In genomic region chr14:25549871-25550840, GRCm38 (mm10) we compare ENCODE assay signal across 9 mouse cellular contexts.
A peak's percentile ranks its signal among the peaks of the same experiment; 100 is the strongest.
DNase-seq lines count a peak whose midpoint lies in the region; ATAC-seq and TF ChIP-seq lines count a peak whose summit lies in the region.
"Had no signal": no experiment of that assay in that cellular context is flagged by ENCODE, and none has a peak within 500 bp of the region (broad histone marks: within the 10 kb centered on the region; RNA-seq: fewer than 3 reads in every experiment).

No protein-coding gene starts in this region.

- WGBS in hindbrain, embryonic 14.5 days, result 16% methylated on average over 10 of the region's 10 CpGs
- WGBS in limb, embryonic 15.5 days, result 42% methylated on average over 10 of the region's 10 CpGs
- WGBS in heart, adult 2 months, result 76% methylated on average over 10 of the region's 10 CpGs
- 65% methylated on average over 10 of the region's 10 CpGs for WGBS in intestine, embryonic 16.5 days

- peaks cover 72% of the 10 kb centered on the region for H3K4me1 ChIP-seq in hindbrain, embryonic 14.5 days (replicated peaks; ENCODE audit: control insufficient read depth, insufficient read depth, low read length)
- peaks cover 83% of the 10 kb centered on the region for H3K4me1 ChIP-seq in limb, embryonic 15.5 days
- peaks cover 23% of the 10 kb centered on the region for H3K4me1 ChIP-seq in heart, adult 2 months (ENCODE audit: control insufficient read depth, insufficient read depth, low read length)
- H3K4me1 ChIP-seq in intestine, embryonic 16.5 days (ENCODE audit: control insufficient read depth, insufficient read depth, low read length), result peaks cover 47% of the 10 kb centered on the region

- TF ChIP-seq EP300 in heart, adult 2 months (IDR thresholded peaks at IDR 0.05; ENCODE audit: insufficient read depth, low read depth, low read length), result no peak

- intact Hi-C loops in heart, adult 2 months (cut with DNase I), result loop anchor here (10.0 kb wide), 1 partner anchor 505 kb away; no protein-coding TSS in a partner anchor

- no peak for TF ChIP-seq CTCF in heart, adult 2 months (IDR thresholded peaks at IDR 0.05)

- H3K27ac ChIP-seq in hindbrain, embryonic 14.5 days, result peak overlapping the region; percentile 88
- peak overlapping the region; percentile 19; the same call in 1 of the 2 replicates for H3K27ac ChIP-seq in limb, embryonic 15.5 days
- no peak overlapping the region; the same call in 1 of the 2 replicates for H3K27ac ChIP-seq in heart, adult 2 months
- no peak overlapping the region for H3K27ac ChIP-seq in intestine, embryonic 16.5 days (ENCODE audit: low read length)
- H3K27ac ChIP-seq: stomach, embryonic 15.5 days had no signal

- H3K4me2 ChIP-seq in hindbrain, embryonic 14.5 days (replicated peaks), result 0 out of 2 replicates have a peak overlapping the region, but pooled peaks have one; percentile 3
- H3K4me2 ChIP-seq in limb, embryonic 15.5 days, result no peak overlapping the region
- H3K4me2 ChIP-seq in intestine, embryonic 16.5 days (ENCODE audit: low read depth, low read length), result no peak overlapping the region
- H3K4me2 ChIP-seq: stomach, embryonic 15.5 days had no signal

- no peaks in the 10 kb centered on the region; the same call in 1 of the 2 replicates for H3K79me2 ChIP-seq in heart, adult 2 months (replicated peaks; ENCODE audit: control insufficient read depth, insufficient read depth, low read length)

- ATAC-seq in hindbrain, embryonic 14.5 days (ENCODE audit: low FRiP score), result peak; percentile 82
- no peak for ATAC-seq in limb, embryonic 15.5 days (ENCODE audit: insufficient number of reproducible peaks, low FRiP score, low TSS enrichment, low read depth)
- no peak for ATAC-seq in intestine, embryonic 16.5 days
- no peak for ATAC-seq in activated CD4-positive, CD25-positive, alpha-beta regulatory T cell, adult 4 months

- no peak overlapping the region for H3K4me3 ChIP-seq in hindbrain, embryonic 14.5 days (replicated peaks; ENCODE audit: low read length)
- H3K4me3 ChIP-seq in limb, embryonic 15.5 days, result no peak overlapping the region
- no peak overlapping the region for H3K4me3 ChIP-seq in heart, adult 2 months
- no peak overlapping the region for H3K4me3 ChIP-seq in intestine, embryonic 16.5 days (ENCODE audit: low read length)
- H3K4me3 ChIP-seq: stomach, embryonic 15.5 days had no signal

- H3K36me3 ChIP-seq in hindbrain, embryonic 14.5 days (replicated peaks; ENCODE audit: control insufficient read depth, insufficient read depth), result peaks cover 21% of the 10 kb centered on the region
- peaks cover 8% of the 10 kb centered on the region; the same call in 1 of the 2 replicates for H3K36me3 ChIP-seq in limb, embryonic 15.5 days
- no peaks in the 10 kb centered on the region for H3K36me3 ChIP-seq in heart, adult 2 months (ENCODE audit: control insufficient read depth, insufficient read depth, low read length)
- no peaks in the 10 kb centered on the region for H3K36me3 ChIP-seq in intestine, embryonic 16.5 days (ENCODE audit: control insufficient read depth, insufficient read depth, low read length)

- peak; percentile 86 for DNase-seq in cerebellum, adult 11-12 months
- peak; percentile 58 for DNase-seq in embryo, embryonic 9.5 days (ENCODE audit: extremely low spot score)
- peak; percentile 75 for DNase-seq in hindbrain, embryonic 14.5 days (ENCODE audit: low spot score)
- peak; percentile 64 for DNase-seq in right cerebral cortex, postnatal 25 days
- no peak for DNase-seq in heart, adult 2 months

- TF ChIP-seq POLR2A in heart, adult 2 months (IDR thresholded peaks at IDR 0.05; ENCODE audit: insufficient read depth, low read depth, low read length), result no peak

- H3K9me3 ChIP-seq in hindbrain, embryonic 14.5 days (ENCODE audit: control insufficient read depth, low read length), result no peaks in the 10 kb centered on the region
- H3K9me3 ChIP-seq in limb, embryonic 15.5 days, result no peaks in the 10 kb centered on the region
- no peaks in the 10 kb centered on the region for H3K9me3 ChIP-seq in intestine, embryonic 16.5 days (ENCODE audit: control insufficient read depth, low read length)
- H3K9me3 ChIP-seq: stomach, embryonic 15.5 days had no signal

- H3K27me3 ChIP-seq in hindbrain, embryonic 14.5 days (ENCODE audit: control insufficient read depth, insufficient read depth, low read length), result no peaks in the 10 kb centered on the region
- no peaks in the 10 kb centered on the region for H3K27me3 ChIP-seq in limb, embryonic 15.5 days
- H3K27me3 ChIP-seq in heart, adult 2 months (ENCODE audit: control insufficient read depth, insufficient read depth, low read length), result no peaks in the 10 kb centered on the region
- H3K27me3 ChIP-seq in intestine, embryonic 16.5 days (replicated peaks; ENCODE audit: control insufficient read depth, insufficient read depth, low read length), result no peaks in the 10 kb centered on the region
- H3K27me3 ChIP-seq: stomach, embryonic 15.5 days had no signal

- no peak overlapping the region for H3K9ac ChIP-seq in hindbrain, embryonic 14.5 days
- H3K9ac ChIP-seq in limb, embryonic 15.5 days, result no peak overlapping the region
- no peak overlapping the region for H3K9ac ChIP-seq in heart, adult 2 months (ENCODE audit: low read depth, low read length)
- no peak overlapping the region for H3K9ac ChIP-seq in intestine, embryonic 16.5 days (ENCODE audit: low read depth, low read length)
- H3K9ac ChIP-seq: stomach, embryonic 15.5 days had no signal

Comparison
In these comparisons a context has a peak if more than half of its experiments do, and no peak if none do; other contexts are left out.
1. DNase-seq: peak in cerebellum, adult 11-12 months (single experiment), embryo, embryonic 9.5 days (single experiment), hindbrain, embryonic 14.5 days (single experiment) and right cerebral cortex, postnatal 25 days (single experiment); none in heart, adult 2 months (0 of 2).
2. H3K27ac ChIP-seq: peak in hindbrain, embryonic 14.5 days (single experiment) and limb, embryonic 15.5 days (single experiment); none in heart, adult 2 months (single experiment) and intestine, embryonic 16.5 days (single experiment).